Mouse (Mus musculus) heart, embryonic 13.5 days (tissue): ENCODE measurements at regions not wholly inside any gene's neighbourhood (a gene's known extent, or its start where the extent isn't known, plus 50 kb on each side); places are given as distances from the start of the nearest gene placed in this dataset.
A peak's percentile ranks its signal among the peaks of the same experiment; 100 is the strongest.
"Not testable (repeated sequence)": the region's sequence is repeated elsewhere in the genome, so short reads cannot be mapped to it uniquely, and the experiment has no call there.

ENCODE experiments used
- ATAC-seq: fragments of 200-750 bp; cut with Nextera tagmentation; 2 replicates; pipeline ENCODE4 v1.8.0; 2017; ENCODE audit warnings: moderate TSS enrichment; ENCODE audit not compliant: insufficient number of reproducible peaks, low FRiP score, low TSS enrichment; ENCODE audit errors: extremely low read depth
- H3K27ac ChIP-seq: fragments of 300-500 bp; sonication (generic); replicated peaks from 2 replicates; pipeline ENCODE4 v1.5.1; 2015; ENCODE audit warnings: moderate library complexity, mild to moderate bottlenecking, inconsistent platforms
- H3K27me3 ChIP-seq: fragments of 300-500 bp; sonication (generic); replicated peaks from 2 replicates; pipeline ENCODE4 v1.6.1; 2015; ENCODE audit warnings: mild to moderate bottlenecking, inconsistent platforms
- H3K36me3 ChIP-seq: fragments of 300-500 bp; sonication (generic); 2 replicates; pipeline ENCODE4 v1.6.1; 2015; ENCODE audit warnings: mild to moderate bottlenecking, inconsistent platforms
- H3K4me1 ChIP-seq: fragments of 300-500 bp; sonication (generic); 2 replicates; pipeline ENCODE4 v1.6.1; 2015; ENCODE audit warnings: inconsistent platforms
- H3K4me2 ChIP-seq: fragments of 300-500 bp; sonication (generic); 2 replicates; pipeline ENCODE4 v1.6.1; 2015; ENCODE audit warnings: inconsistent platforms, mild to moderate bottlenecking, moderate library complexity
- H3K4me3 ChIP-seq: fragments of 300-500 bp; sonication (generic); 2 replicates; pipeline ENCODE4 v1.5.1; 2015; ENCODE audit warnings: moderate library complexity, mild to moderate bottlenecking, inconsistent platforms
- H3K9ac ChIP-seq: fragments of 300-500 bp; sonication (generic); 2 replicates; pipeline ENCODE4 v1.6.1; 2015; ENCODE audit warnings: inconsistent platforms, mild to moderate bottlenecking, moderate library complexity
- H3K9me3 ChIP-seq: fragments of 300-500 bp; sonication (generic); 2 replicates; pipeline ENCODE4 v1.6.1; 2016; ENCODE audit warnings: inconsistent platforms
- WGBS: fragments of 180-500 bp; shearing (Covaris S2); methylation state at CpG from one replicate; pipeline ENCODE4 v1.1.7; 2015; ENCODE audit warnings: mixed read lengths; 5-methylcytosine and 5-hydroxymethylcytosine counted together

DNA sequence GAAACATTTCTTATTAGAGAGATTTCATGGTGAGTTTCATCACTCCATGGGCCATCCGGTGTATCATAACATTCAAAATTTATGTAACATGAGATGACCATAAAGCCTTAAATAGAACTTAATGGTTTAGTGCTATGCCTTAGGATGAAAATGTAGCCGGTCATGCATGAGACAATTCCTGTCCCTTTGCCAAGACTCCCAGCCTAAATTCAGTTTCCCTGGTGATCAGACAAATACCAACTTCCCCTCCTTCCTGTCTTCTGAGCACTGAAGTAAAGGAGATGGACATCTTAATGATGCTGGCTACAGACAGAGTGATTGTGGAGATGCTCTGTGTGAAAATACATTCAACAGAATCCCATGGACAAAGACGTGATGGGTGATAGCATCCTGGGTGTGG, 322.7 kb downstream of the Ets1 start:
- H3K4me1 ChIP-seq: no peaks in the 10 kb centered on the region
- no peak overlapping the region for H3K27ac ChIP-seq
- WGBS: 70% methylated on average over 3 of the region's 3 CpGs
- H3K9me3 ChIP-seq: no peaks in the 10 kb centered on the region
- no peaks in the 10 kb centered on the region for H3K36me3 ChIP-seq
- H3K9ac ChIP-seq: no peak overlapping the region
- H3K4me2 ChIP-seq: no peak overlapping the region
- H3K4me3 ChIP-seq: no peak overlapping the region
- H3K27me3 ChIP-seq: no peaks in the 10 kb centered on the region
- no peak for ATAC-seq

GRCm38 (mm10) chr9:32959468-32959867, 323.4 kb downstream of the Ets1 start:
- not testable (repeated sequence) for H3K27me3 ChIP-seq, H3K4me2 ChIP-seq, H3K9me3 ChIP-seq, H3K4me3 ChIP-seq, H3K27ac ChIP-seq, H3K4me1 ChIP-seq, ATAC-seq, H3K36me3 ChIP-seq, H3K9ac ChIP-seq

GRCm38 (mm10) chr9:32962679-32963205, 326.7 kb downstream of the Ets1 start:
- no peak overlapping the region for H3K27ac ChIP-seq
- H3K4me3 ChIP-seq: no peak overlapping the region
- H3K4me2 ChIP-seq: no peak overlapping the region
- no peaks in the 10 kb centered on the region for H3K36me3 ChIP-seq
- no peak overlapping the region for H3K9ac ChIP-seq
- H3K9me3 ChIP-seq: no peaks in the 10 kb centered on the region
- no peak for ATAC-seq
- H3K27me3 ChIP-seq: no peaks in the 10 kb centered on the region
- H3K4me1 ChIP-seq: no peaks in the 10 kb centered on the region
- WGBS: 86% methylated on average over 5 of the region's 5 CpGs

DNA sequence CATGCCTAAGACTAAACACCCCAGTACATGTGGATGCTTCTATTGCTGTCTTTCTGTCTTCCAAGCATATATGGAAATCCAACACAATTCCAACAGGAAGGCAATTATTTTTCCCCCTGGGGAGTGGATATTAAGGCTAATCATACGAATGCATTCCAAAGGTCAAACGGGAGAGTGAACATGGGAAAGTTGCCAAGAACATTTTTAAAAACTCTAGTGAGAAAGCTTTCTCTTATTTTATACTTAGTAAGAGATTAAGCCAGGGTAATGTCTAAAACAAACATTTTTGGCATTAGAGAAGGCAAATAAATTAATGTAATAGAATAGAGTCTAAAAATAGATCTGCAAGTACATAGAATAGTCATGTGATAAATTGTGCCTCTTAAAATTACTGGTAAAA, 332.4 kb downstream of the Ets1 start:
- H3K9ac ChIP-seq: no peak overlapping the region
- peaks cover 6% of the 10 kb centered on the region; the same call in 1 of the 2 replicates for H3K4me1 ChIP-seq
- no peak overlapping the region for H3K27ac ChIP-seq
- WGBS: 40% methylated on average over 2 of the region's 2 CpGs
- no peaks in the 10 kb centered on the region for H3K27me3 ChIP-seq
- no peak overlapping the region for H3K4me2 ChIP-seq
- no peaks in the 10 kb centered on the region for H3K36me3 ChIP-seq
- H3K9me3 ChIP-seq: no peaks in the 10 kb centered on the region
- no peak overlapping the region for H3K4me3 ChIP-seq
- no peak for ATAC-seq

DNA sequence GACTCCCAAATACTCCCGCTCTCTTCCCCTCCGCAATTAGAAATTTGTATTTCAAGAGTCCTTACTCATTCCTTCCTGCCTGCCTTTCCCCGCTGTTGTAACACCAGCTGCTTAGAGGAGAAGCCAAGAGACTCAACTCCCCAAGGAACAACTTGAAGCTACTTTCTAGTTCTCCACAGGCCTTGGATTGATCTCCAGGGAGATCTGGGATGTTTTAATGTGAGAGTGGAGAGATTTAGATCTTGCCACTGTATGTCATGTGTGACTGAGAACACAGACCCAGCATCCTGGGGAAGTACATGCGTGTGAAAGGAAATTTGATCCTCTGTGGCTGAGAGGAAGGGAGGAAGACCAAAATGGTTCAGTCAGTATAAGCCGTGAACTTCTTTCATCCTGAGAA, 335.4 kb downstream of the Ets1 start:
- Histone ChIP-seq H3K27ac (no peak overlapping the region), H3K9me3 (no peaks in the 10 kb centered on the region), H3K4me3 (no peak overlapping the region), H3K4me2 (no peak overlapping the region), H3K4me1 (peaks cover 6% of the 10 kb centered on the region), H3K36me3 (no peaks in the 10 kb centered on the region), H3K9ac (no peak overlapping the region), H3K27me3 (no peaks in the 10 kb centered on the region)
- ATAC-seq: no peak
- 76% methylated on average over 5 of the region's 5 CpGs for WGBS

DNA sequence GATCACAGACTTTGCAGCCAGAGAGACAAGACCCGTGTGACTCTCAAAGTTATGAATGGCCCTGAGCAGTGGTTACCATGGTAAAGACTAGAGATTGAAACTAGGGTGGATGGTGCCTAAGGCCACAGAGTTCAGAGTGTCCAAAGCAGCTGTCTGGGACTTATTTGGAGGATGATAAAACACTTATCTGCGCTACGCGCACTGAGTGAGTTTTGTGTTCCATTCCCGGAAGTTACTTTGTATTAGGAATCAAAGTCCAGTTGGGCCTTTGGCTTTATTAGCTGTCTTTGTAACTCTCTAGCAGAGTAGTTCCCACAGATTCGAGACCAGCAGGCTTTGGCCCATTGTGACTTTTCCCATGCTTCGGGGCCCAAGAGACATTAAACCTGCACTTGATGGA, 335.9 kb downstream of the Ets1 start:
- no peak overlapping the region for H3K9ac ChIP-seq
- no peak overlapping the region for H3K4me2 ChIP-seq
- no peak overlapping the region for H3K4me3 ChIP-seq
- no peak for ATAC-seq
- no peaks in the 10 kb centered on the region for H3K27me3 ChIP-seq
- no peak overlapping the region for H3K27ac ChIP-seq
- no peaks in the 10 kb centered on the region for H3K36me3 ChIP-seq
- peaks cover 6% of the 10 kb centered on the region for H3K4me1 ChIP-seq
- H3K9me3 ChIP-seq: no peaks in the 10 kb centered on the region
- 80% methylated on average over 7 of the region's 7 CpGs for WGBS

DNA sequence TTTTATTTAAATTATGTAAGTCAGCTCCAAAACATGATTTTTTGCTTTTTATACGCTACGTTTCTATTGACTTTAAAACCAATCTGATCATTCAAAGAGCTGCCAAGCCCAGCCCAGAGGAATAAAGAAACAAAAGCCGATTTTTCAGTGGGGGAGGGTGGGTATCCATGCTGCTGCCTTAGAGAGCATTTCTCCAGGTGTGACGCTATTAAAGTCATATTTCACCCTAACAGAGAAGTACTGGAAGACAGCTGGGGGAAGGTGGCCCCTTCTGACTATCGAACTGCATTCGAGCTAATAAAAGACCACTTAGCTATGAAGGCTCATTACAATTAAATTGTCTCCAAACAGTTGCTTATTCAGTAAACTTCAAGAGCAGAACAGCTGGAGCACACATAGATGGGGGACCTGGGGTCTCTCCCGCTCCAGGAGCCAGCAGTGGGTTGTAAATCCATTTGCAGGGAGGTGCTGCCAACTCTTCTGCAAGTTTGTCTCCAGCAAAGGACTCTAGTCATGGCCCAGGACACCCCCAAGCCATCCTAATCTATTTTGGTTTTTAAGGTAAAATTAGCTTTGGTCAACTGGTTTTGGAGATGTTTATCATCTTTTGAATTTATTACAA, 336.5 kb downstream of the Ets1 start:
- Histone ChIP-seq H3K27ac (no peak overlapping the region), H3K27me3 (no peaks in the 10 kb centered on the region), H3K4me1 (peaks cover 11% of the 10 kb centered on the region), H3K9me3 (no peaks in the 10 kb centered on the region), H3K36me3 (no peaks in the 10 kb centered on the region), H3K4me3 (no peak overlapping the region), H3K4me2 (no peak overlapping the region), H3K9ac (no peak overlapping the region)
- ATAC-seq: no peak
- 81% methylated on average over 7 of the region's 7 CpGs for WGBS

DNA sequence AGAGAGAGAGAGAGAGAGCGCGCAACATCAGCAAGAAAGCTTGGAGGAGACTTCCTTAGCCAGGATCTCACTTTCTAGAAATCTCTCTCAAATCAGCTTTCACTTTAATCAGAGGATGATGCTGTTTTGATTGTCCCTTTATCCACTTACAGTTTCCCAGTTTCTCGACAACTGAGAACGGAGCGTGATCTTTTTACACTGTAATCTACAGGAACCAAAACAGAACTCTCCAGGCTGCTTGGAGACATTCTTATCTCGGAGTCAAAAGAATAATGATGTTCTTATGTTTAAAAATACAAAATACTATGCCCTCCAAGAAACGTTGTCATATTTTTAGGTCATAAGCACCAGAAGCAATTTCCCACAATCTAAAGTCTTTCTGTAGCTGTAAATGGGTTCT, 341.7 kb downstream of the Ets1 start:
- WGBS: 51% methylated on average over 7 of the region's 7 CpGs

GRCm38 (mm10) chr9:32980846-32981245, 344.8 kb downstream of the Ets1 start:
- Histone ChIP-seq H3K4me2 (no peak overlapping the region), H3K4me1 (peaks cover 5% of the 10 kb centered on the region; the same call in 1 of the 2 replicates), H3K27me3 (no peaks in the 10 kb centered on the region), H3K9me3 (no peaks in the 10 kb centered on the region), H3K9ac (no peak overlapping the region), H3K27ac (no peak overlapping the region), H3K4me3 (no peak overlapping the region), H3K36me3 (no peaks in the 10 kb centered on the region)
- no peak for ATAC-seq

More for the DNA sequence above, 341.7 kb downstream of the Ets1 start:
- Histone ChIP-seq H3K4me2 (peak overlapping the region; percentile 16; the same call in 1 of the 2 replicates), H3K36me3 (no peaks in the 10 kb centered on the region), H3K4me1 (peaks cover 5% of the 10 kb centered on the region; the same call in 1 of the 2 replicates), H3K27ac (0 out of 2 replicates have a peak overlapping the region, but pooled peaks have one; percentile 5), H3K27me3 (no peaks in the 10 kb centered on the region), H3K9ac (no peak overlapping the region), H3K9me3 (no peaks in the 10 kb centered on the region), H3K4me3 (no peak overlapping the region)
- no peak for ATAC-seq

- Histone ChIP-seq H3K27ac (no peak overlapping the region), H3K27me3 (no peaks in the 10 kb centered on the region), H3K9me3 (no peaks in the 10 kb centered on the region), H3K4me3 (no peak overlapping the region), H3K4me1 (peaks cover 6% of the 10 kb centered on the region; the same call in 1 of the 2 replicates), H3K36me3 (no peaks in the 10 kb centered on the region), H3K9ac (no peak overlapping the region), H3K4me2 (no peak overlapping the region)
- ATAC-seq: no peak
- WGBS: 58% methylated on average over 2 of the region's 2 CpGs
These were observed 347.2 kb downstream of the Ets1 start for GRCm38 (mm10) chr9:32983182-32983581.

DNA sequence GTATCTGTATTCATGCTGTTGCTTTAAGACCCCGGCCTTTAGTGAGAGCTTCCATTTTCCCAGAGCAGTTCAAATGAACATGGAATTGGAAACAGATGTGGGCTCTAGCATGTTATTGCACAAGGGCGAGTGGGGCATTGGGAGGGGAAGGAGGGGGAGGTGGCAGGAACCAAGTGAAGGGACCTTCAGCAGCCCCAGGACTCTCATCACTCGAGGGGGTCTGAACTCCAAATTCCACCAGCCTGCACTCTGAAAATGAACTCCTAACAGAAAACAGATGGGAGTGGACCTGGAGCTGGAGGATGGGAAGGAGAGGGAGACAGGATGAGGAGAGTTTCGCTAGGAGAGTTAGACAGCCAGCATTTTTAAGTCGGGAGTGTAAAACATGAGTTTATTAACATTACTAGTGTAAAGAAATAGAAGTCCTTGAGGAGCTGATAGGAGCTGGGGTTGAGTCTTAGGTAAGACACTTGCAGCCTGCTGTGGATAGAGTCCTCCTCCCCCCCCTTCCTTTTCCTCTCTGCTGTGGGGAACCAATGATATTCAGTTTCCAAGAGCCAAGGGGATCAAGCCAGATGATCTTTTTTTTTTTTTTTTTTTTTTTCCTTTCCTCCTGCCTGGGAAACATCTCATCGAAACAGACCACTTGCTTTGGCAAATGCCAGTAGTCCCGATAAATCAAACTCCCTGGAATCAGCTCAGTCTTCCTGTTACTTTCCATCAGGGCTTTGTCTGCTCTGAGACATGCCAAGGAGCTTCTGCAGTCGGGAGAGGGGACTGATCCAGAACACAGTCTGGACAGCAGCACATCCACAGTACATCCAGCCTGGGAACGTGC, 351.0 kb downstream of the Ets1 start:
- Histone ChIP-seq H3K4me3 (no peak overlapping the region), H3K27ac (peak overlapping the region; percentile 52; the same call in 1 of the 2 replicates), H3K9ac (no peak overlapping the region), H3K9me3 (no peaks in the 10 kb centered on the region), H3K4me2 (peak overlapping the region; percentile 18; the same call in 1 of the 2 replicates), H3K36me3 (no peaks in the 10 kb centered on the region), H3K27me3 (no peaks in the 10 kb centered on the region), H3K4me1 (peaks cover 6% of the 10 kb centered on the region; the same call in 1 of the 2 replicates)
- no peak for ATAC-seq
- WGBS: 39% methylated on average over 9 of the region's 9 CpGs
